Mouse (Mus musculus) myocyte (in vitro differentiated cells): ENCODE results near the gene Ube3b. TPM values are rescaled to one million over a fixed set of nuclear protein-coding genes. Genes with fewer than 3 reads are reported as not detected.

Source experiments
- H3K27me3 ChIP-seq: one replicate; pipeline ENCODE4 v1.6.1; 2011; ENCODE audit not compliant: control insufficient read depth, insufficient read depth, insufficient read length
- H3K36me3 ChIP-seq: one replicate; pipeline ENCODE4 v1.6.1; 2011; ENCODE audit not compliant: control insufficient read depth, insufficient read depth
- H3K4me2 ChIP-seq: one replicate; pipeline ENCODE4 v1.6.1; 2011; ENCODE audit warnings: low read depth, control low read depth
- H3K4me3 ChIP-seq: one replicate; pipeline ENCODE4 v1.5.1; 2011; ENCODE audit warnings: mild to moderate bottlenecking, control low read depth, moderate library complexity
- H3K79me2 ChIP-seq: one replicate; pipeline ENCODE4 v1.6.1; 2011; ENCODE audit not compliant: control insufficient read depth, insufficient read depth
- H3ac ChIP-seq: one replicate; pipeline ENCODE4 v1.6.1; 2011; ENCODE audit not compliant: control insufficient read depth, insufficient read length
- CEBPB ChIP-seq: IDR thresholded peaks from 2 replicates; pipeline ENCODE4 v1.6.1; 2011; ENCODE audit warnings: mild to moderate bottlenecking, moderate library complexity; ENCODE audit not compliant: poor library complexity, insufficient read depth, severe bottlenecking
- E2F4 ChIP-seq: IDR thresholded peaks from one replicate; pipeline ENCODE4 v1.6.1; 2011; ENCODE audit warnings: mild to moderate bottlenecking, control low read depth, moderate library complexity; ENCODE audit not compliant: insufficient read depth
- MAX ChIP-seq: IDR thresholded peaks from one replicate; pipeline ENCODE4 v1.6.1; 2011; ENCODE audit warnings: low read depth, mild to moderate bottlenecking, control low read depth
- MYOD1 ChIP-seq, 3 experiments: IDR thresholded peaks; one replicate each; pipeline ENCODE4 v1.6.1; 2011; ENCODE audit warnings: control low read depth in 2 of 3, low read depth in 2 of 3, mild to moderate bottlenecking in 2 of 3, moderate library complexity in 1 of 3; ENCODE audit not compliant: insufficient read length in 2 of 3, control insufficient read depth in 1 of 3
- MYOG ChIP-seq, 3 experiments: IDR thresholded peaks; one replicate each; pipeline ENCODE4 v1.6.1; 2011; ENCODE audit warnings: control low read depth in 2 of 3, low read depth in 2 of 3, mild to moderate bottlenecking in 2 of 3; ENCODE audit not compliant: insufficient read length in 2 of 3, control insufficient read depth in 1 of 3, insufficient read depth in 1 of 3
- POLR2A ChIP-seq: IDR thresholded peaks from one replicate; pipeline ENCODE4 v1.6.1; 2011; ENCODE audit warnings: low read depth, mild to moderate bottlenecking, control low read depth, moderate library complexity; ENCODE audit not compliant: insufficient read length
- POLR2AphosphoS2 ChIP-seq: IDR thresholded peaks from one replicate; pipeline ENCODE4 v1.6.1; 2011; ENCODE audit warnings: low read depth, control low read depth; ENCODE audit not compliant: insufficient read length
- REST ChIP-seq: IDR thresholded peaks from one replicate; pipeline ENCODE4 v1.6.1; 2011; ENCODE audit warnings: mild to moderate bottlenecking, control low read depth, moderate library complexity; ENCODE audit not compliant: insufficient read depth, insufficient read length
- SRF ChIP-seq: IDR thresholded peaks from one replicate; pipeline ENCODE4 v1.6.1; 2011; ENCODE audit warnings: low read depth; ENCODE audit not compliant: control insufficient read depth, insufficient read length
- TCF12 ChIP-seq: IDR thresholded peaks from one replicate; pipeline ENCODE4 v1.6.1; 2011; ENCODE audit warnings: mild to moderate bottlenecking, control low read depth; ENCODE audit not compliant: poor library complexity, insufficient read depth, severe bottlenecking
- TCF3 ChIP-seq: IDR thresholded peaks from one replicate; pipeline ENCODE4 v1.6.1; 2011; ENCODE audit warnings: low read depth, control low read depth; ENCODE audit not compliant: insufficient read length
- USF1 ChIP-seq: IDR thresholded peaks from one replicate; pipeline ENCODE4 v1.6.1; 2011; ENCODE audit warnings: low read depth, mild to moderate bottlenecking, control low read depth, moderate library complexity
- polyA plus RNA-seq: library from polyadenylated mRNA; unstranded; fragments of >200 nt; fragmentation: generic; extraction: Trizol; gene quantifications from one replicate; pipeline ENCODE4 v1.2.1, GENCODE M21; 2012; ENCODE audit warnings: missing spikeins

Ube3b gene
- polyA plus RNA-seq, 1 experiment: 56.0 TPM

GRCm38 (mm10) chr5:114393169-114393568, 12.8 kb downstream of the Ube3b start:
- TF ChIP-seq TCF3 (no peak), USF1 (no peak), E2F4 (no peak), TCF12 (no peak), CEBPB (no peak), POLR2A (no peak)
- Histone ChIP-seq H3K4me3 (no peak overlapping the region), H3K36me3 (peaks cover 4% of the 10 kb centered on the region)

GRCm38 (mm10) chr5:114406592-114406991, 26.2 kb downstream of the Ube3b start:
- Histone ChIP-seq H3K79me2 (no peaks in the 10 kb centered on the region), H3K4me2 (no peak overlapping the region), H3K4me3 (no peak overlapping the region), H3K36me3 (peaks cover 13% of the 10 kb centered on the region), H3K27me3 (no peaks in the 10 kb centered on the region), H3ac (no peak overlapping the region)
- TF ChIP-seq E2F4: no peak
- TF ChIP-seq MAX: no peak
- no peak for TF ChIP-seq SRF
- TF ChIP-seq MYOD1 (IDR thresholded peaks at IDR 0.05; ENCODE audit: control insufficient read depth in 1 of 3, insufficient read length in 2 of 3, low read depth in 2 of 3): no peak
- no peak for TF ChIP-seq TCF12
- TF ChIP-seq MYOG (IDR thresholded peaks at IDR 0.05; ENCODE audit: control insufficient read depth in 1 of 3, insufficient read depth in 1 of 3, insufficient read length in 2 of 3, low read depth in 2 of 3): no peak
- no peak for TF ChIP-seq TCF3
- TF ChIP-seq POLR2A: no peak
- no peak for TF ChIP-seq USF1
- TF ChIP-seq CEBPB: no peak
- TF ChIP-seq POLR2AphosphoS2: no peak
- no peak for TF ChIP-seq REST

More at GRCm38 (mm10) chr5:114393169-114393568, 12.8 kb downstream of the Ube3b start:
- Histone ChIP-seq H3ac (no peak overlapping the region), H3K79me2 (no peaks in the 10 kb centered on the region), H3K27me3 (no peaks in the 10 kb centered on the region), H3K4me2 (no peak overlapping the region)

- Histone ChIP-seq H3K4me2 (no peak overlapping the region), H3K4me3 (no peak overlapping the region)
- TF ChIP-seq USF1 (no peak), MAX (no peak), MYOG (IDR thresholded peaks at IDR 0.05; ENCODE audit: control insufficient read depth in 1 of 3, insufficient read depth in 1 of 3, insufficient read length in 2 of 3, low read depth in 2 of 3) (peak in 1 of 3 experiments; percentile 54), TCF12 (no peak), MYOD1 (IDR thresholded peaks at IDR 0.05; ENCODE audit: control insufficient read depth in 1 of 3, insufficient read length in 2 of 3, low read depth in 2 of 3) (peak in 2 of 3 experiments; percentile 52 to 69), POLR2AphosphoS2 (no peak)
These were observed 26.9 kb downstream of the Ube3b start for GRCm38 (mm10) chr5:114407269-114407668.

GRCm38 (mm10) chr5:114407810-114408209, 27.4 kb downstream of the Ube3b start:
- H3K79me2 ChIP-seq: no peaks in the 10 kb centered on the region
- no peak for TF ChIP-seq SRF
- TF ChIP-seq TCF3: no peak
- no peak for TF ChIP-seq CEBPB
- TF ChIP-seq TCF12: no peak
- no peak for TF ChIP-seq USF1
- TF ChIP-seq MAX: no peak
- no peak for TF ChIP-seq REST
- no peak for TF ChIP-seq E2F4
- TF ChIP-seq MYOG (IDR thresholded peaks at IDR 0.05; ENCODE audit: control insufficient read depth in 1 of 3, insufficient read depth in 1 of 3, insufficient read length in 2 of 3, low read depth in 2 of 3): no peak
- TF ChIP-seq POLR2AphosphoS2: no peak
- no peak for TF ChIP-seq POLR2A
- no peak for TF ChIP-seq MYOD1 (IDR thresholded peaks at IDR 0.05; ENCODE audit: control insufficient read depth in 1 of 3, insufficient read length in 2 of 3, low read depth in 2 of 3)
- H3K27me3 ChIP-seq: no peaks in the 10 kb centered on the region
- H3K4me3 ChIP-seq: no peak overlapping the region
- H3K36me3 ChIP-seq: peaks cover 13% of the 10 kb centered on the region
- no peak overlapping the region for H3ac ChIP-seq
- H3K4me2 ChIP-seq: no peak overlapping the region

More at GRCm38 (mm10) chr5:114407269-114407668, 26.9 kb downstream of the Ube3b start:
- Histone ChIP-seq H3K79me2 (no peaks in the 10 kb centered on the region), H3K36me3 (peaks cover 13% of the 10 kb centered on the region), H3K27me3 (no peaks in the 10 kb centered on the region), H3ac (no peak overlapping the region)

GRCm38 (mm10) chr5:114408846-114409245, 28.4 kb downstream of the Ube3b start:
- Histone ChIP-seq H3K79me2 (no peaks in the 10 kb centered on the region), H3K4me2 (no peak overlapping the region), H3ac (no peak overlapping the region), H3K36me3 (peaks cover 16% of the 10 kb centered on the region), H3K27me3 (no peaks in the 10 kb centered on the region), H3K4me3 (no peak overlapping the region)
- TF ChIP-seq SRF: no peak
- TF ChIP-seq E2F4: no peak
- no peak for TF ChIP-seq REST
